Mouse (Mus musculus) hindbrain, embryonic 14.5 days (tissue): Measurements from ENCODE around the gene Mylk3. TPM values are rescaled to one million over a fixed set of nuclear protein-coding genes. Genes with fewer than 3 reads are reported as not detected.

Experiments used
- ATAC-seq: fragments of 200-750 bp; cut with Nextera tagmentation; 2 replicates; pipeline ENCODE4 v1.8.0; 2017; ENCODE audit warnings: moderate number of reproducible peaks, mild to moderate bottlenecking, moderate TSS enrichment, moderate library complexity; ENCODE audit not compliant: low FRiP score
- DNase-seq: peaks from one replicate; pipeline ENCODE4 v3.0.0-alpha.2; 2015; ENCODE audit warnings: low spot score
- H3K27ac ChIP-seq: fragments of 300-500 bp; sonication (generic); 2 replicates; pipeline ENCODE4 v1.5.1; 2014; ENCODE audit warnings: mild to moderate bottlenecking, moderate library complexity
- H3K27me3 ChIP-seq: fragments of 300-500 bp; sonication (generic); 2 replicates; pipeline ENCODE4 v1.6.1; 2014; ENCODE audit warnings: mild to moderate bottlenecking, low read length, mixed read lengths; ENCODE audit not compliant: control insufficient read depth, insufficient read depth
- H3K36me3 ChIP-seq: fragments of 300-500 bp; sonication (generic); replicated peaks from 2 replicates; pipeline ENCODE4 v1.6.1; 2014; ENCODE audit not compliant: control insufficient read depth, insufficient read depth
- H3K4me1 ChIP-seq: fragments of 300-500 bp; sonication (generic); replicated peaks from 2 replicates; pipeline ENCODE4 v1.6.1; 2014; ENCODE audit warnings: antibody characterized with exemption, low read length, mixed read lengths; ENCODE audit not compliant: control insufficient read depth, insufficient read depth
- H3K4me2 ChIP-seq: fragments of 300-500 bp; sonication (generic); replicated peaks from 2 replicates; pipeline ENCODE4 v1.6.1; 2014; ENCODE audit warnings: mild to moderate bottlenecking, moderate library complexity
- H3K4me3 ChIP-seq: fragments of 300-500 bp; sonication (generic); replicated peaks from 2 replicates; pipeline ENCODE4 v1.5.1; 2014; ENCODE audit warnings: mild to moderate bottlenecking, low read length
- H3K9ac ChIP-seq: fragments of 300-500 bp; sonication (generic); 2 replicates; pipeline ENCODE4 v1.6.1; 2014
- H3K9me3 ChIP-seq: fragments of 300-500 bp; sonication (generic); 2 replicates; pipeline ENCODE4 v1.6.1; 2016; ENCODE audit warnings: low read length; ENCODE audit not compliant: control insufficient read depth
- WGBS: fragments of 180-500 bp; shearing (Covaris S2); extraction: QIAGEN DNeasy Blood & Tissue Kit; methylation state at CpG from one replicate; pipeline ENCODE4 v1.1.7; 2014; 5-methylcytosine and 5-hydroxymethylcytosine counted together
- polyA plus RNA-seq: library from polyadenylated mRNA; unstranded; fragments of >200 nt; fragmentation: Nextera tagmentation; extraction: Ambion mirVana; gene quantifications from 2 replicates; pipeline ENCODE4 v1.2.1, GENCODE M21; 2014

Mylk3 gene
- polyA plus RNA-seq, 1 experiment from 2014 or later, result 0.25 TPM

GRCm38 (mm10) chr8:85373435-85374039, 12.6 kb downstream of the Mylk3 start:
- DNase-seq (no peak), ATAC-seq (no peak)
- Histone ChIP-seq H3K4me2 (no peak overlapping the region), H3K27me3 (no peaks in the 10 kb centered on the region), H3K4me1 (no peaks in the 10 kb centered on the region), H3K36me3 (no peaks in the 10 kb centered on the region), H3K4me3 (no peak overlapping the region), H3K9ac (no peak overlapping the region), H3K9me3 (no peaks in the 10 kb centered on the region), H3K27ac (no peak overlapping the region)
- 73% methylated on average over 5 of the region's 5 CpGs for WGBS

- no peak overlapping the region for H3K4me3 ChIP-seq
- WGBS, result 100% methylated on average over 1 of the region's 1 CpGs
- no peak overlapping the region for H3K27ac ChIP-seq
- H3K36me3 ChIP-seq, result no peaks in the 10 kb centered on the region
- DNase-seq (no peak), ATAC-seq (no peak)
- H3K9ac ChIP-seq, result no peak overlapping the region
- H3K4me1 ChIP-seq, result no peaks in the 10 kb centered on the region
- H3K9me3 ChIP-seq, result no peaks in the 10 kb centered on the region
- H3K4me2 ChIP-seq, result no peak overlapping the region
- no peaks in the 10 kb centered on the region for H3K27me3 ChIP-seq
Measured at GRCm38 (mm10) chr8:85372465-85372839, 13.7 kb downstream of the Mylk3 start.

- DNase-seq (no peak), ATAC-seq (no peak)
- H3K27me3 ChIP-seq, result no peaks in the 10 kb centered on the region
- no peaks in the 10 kb centered on the region for H3K36me3 ChIP-seq
- H3K9ac ChIP-seq, result no peak overlapping the region
- no peak overlapping the region for H3K4me3 ChIP-seq
- H3K9me3 ChIP-seq, result no peaks in the 10 kb centered on the region
- H3K4me1 ChIP-seq, result no peaks in the 10 kb centered on the region
- WGBS, result 86% methylated on average over 5 of the region's 5 CpGs
- H3K27ac ChIP-seq, result no peak overlapping the region
- no peak overlapping the region for H3K4me2 ChIP-seq
Measured at GRCm38 (mm10) chr8:85371736-85372464, 14.2 kb downstream of the Mylk3 start.

GRCm38 (mm10) chr8:85365176-85365575, 21.0 kb downstream of the Mylk3 start:
- no peaks in the 10 kb centered on the region for H3K27me3 ChIP-seq
- 53% methylated on average over 6 of the region's 6 CpGs for WGBS
- H3K36me3 ChIP-seq, result no peaks in the 10 kb centered on the region
- no peak overlapping the region for H3K4me3 ChIP-seq
- no peak overlapping the region for H3K27ac ChIP-seq
- DNase-seq (no peak), ATAC-seq (no peak)
- H3K9me3 ChIP-seq, result no peaks in the 10 kb centered on the region
- no peak overlapping the region for H3K4me2 ChIP-seq
- no peaks in the 10 kb centered on the region for H3K4me1 ChIP-seq
- H3K9ac ChIP-seq, result no peak overlapping the region

- Histone ChIP-seq H3K36me3 (no peaks in the 10 kb centered on the region), H3K4me2 (no peak overlapping the region), H3K9ac (no peak overlapping the region), H3K27me3 (no peaks in the 10 kb centered on the region), H3K4me3 (no peak overlapping the region), H3K9me3 (no peaks in the 10 kb centered on the region), H3K4me1 (no peaks in the 10 kb centered on the region), H3K27ac (no peak overlapping the region)
- ATAC-seq, result no peak
- no peak for DNase-seq
- WGBS, result 87% methylated on average over 11 of the region's 11 CpGs
Measured at GRCm38 (mm10) chr8:85364628-85365027, 21.5 kb downstream of the Mylk3 start.

GRCm38 (mm10) chr8:85363406-85363805, 22.7 kb downstream of the Mylk3 start:
- Histone ChIP-seq H3K4me3 (no peak overlapping the region), H3K9ac (no peak overlapping the region), H3K27ac (no peak overlapping the region), H3K27me3 (no peaks in the 10 kb centered on the region), H3K4me1 (no peaks in the 10 kb centered on the region), H3K36me3 (no peaks in the 10 kb centered on the region), H3K9me3 (no peaks in the 10 kb centered on the region), H3K4me2 (no peak overlapping the region)
- WGBS, result 77% methylated on average over 6 of the region's 6 CpGs
- ATAC-seq (no peak), DNase-seq (no peak)

- DNase-seq, result no peak
- H3K4me2 ChIP-seq, result no peak overlapping the region
- H3K9ac ChIP-seq, result no peak overlapping the region
Measured at GRCm38 (mm10) chr8:85362211-85362610, 23.9 kb downstream of the Mylk3 start.

GRCm38 (mm10) chr8:85353287-85353686, 32.9 kb downstream of the Mylk3 start:
- no peak overlapping the region for H3K27ac ChIP-seq
- no peak overlapping the region for H3K4me2 ChIP-seq
- H3K36me3 ChIP-seq, result no peaks in the 10 kb centered on the region
- H3K27me3 ChIP-seq, result no peaks in the 10 kb centered on the region
- no peaks in the 10 kb centered on the region for H3K4me1 ChIP-seq
- 82% methylated on average over 4 of the region's 4 CpGs for WGBS
- no peaks in the 10 kb centered on the region for H3K9me3 ChIP-seq
- no peak for DNase-seq
- H3K4me3 ChIP-seq, result no peak overlapping the region
- no peak for ATAC-seq
- H3K9ac ChIP-seq, result no peak overlapping the region

More at GRCm38 (mm10) chr8:85362211-85362610, 23.9 kb downstream of the Mylk3 start:
- no peaks in the 10 kb centered on the region for H3K4me1 ChIP-seq
- no peaks in the 10 kb centered on the region for H3K36me3 ChIP-seq
- H3K27me3 ChIP-seq, result no peaks in the 10 kb centered on the region
- no peak overlapping the region for H3K27ac ChIP-seq
- H3K4me3 ChIP-seq, result no peak overlapping the region
- WGBS, result 81% methylated on average over 4 of the region's 4 CpGs
- no peak for ATAC-seq
- H3K9me3 ChIP-seq, result no peaks in the 10 kb centered on the region

- DNase-seq (no peak), ATAC-seq (no peak)
- H3K27me3 ChIP-seq, result no peaks in the 10 kb centered on the region
- no peak overlapping the region for H3K4me2 ChIP-seq
- H3K4me3 ChIP-seq, result no peak overlapping the region
- WGBS, result 69% methylated on average over 5 of the region's 5 CpGs
- H3K36me3 ChIP-seq, result no peaks in the 10 kb centered on the region
- no peaks in the 10 kb centered on the region for H3K9me3 ChIP-seq
- H3K9ac ChIP-seq, result no peak overlapping the region
- H3K4me1 ChIP-seq, result no peaks in the 10 kb centered on the region
- no peak overlapping the region for H3K27ac ChIP-seq
Measured at GRCm38 (mm10) chr8:85339871-85340573, 46.1 kb downstream of the Mylk3 start.
